Mouse (Mus musculus): ENCODE measurements at regions not wholly inside any gene's neighbourhood (a gene's known extent, or its start where the extent isn't known, plus 50 kb on each side); places are given as distances from the start of the nearest gene placed in this dataset.

DNA sequence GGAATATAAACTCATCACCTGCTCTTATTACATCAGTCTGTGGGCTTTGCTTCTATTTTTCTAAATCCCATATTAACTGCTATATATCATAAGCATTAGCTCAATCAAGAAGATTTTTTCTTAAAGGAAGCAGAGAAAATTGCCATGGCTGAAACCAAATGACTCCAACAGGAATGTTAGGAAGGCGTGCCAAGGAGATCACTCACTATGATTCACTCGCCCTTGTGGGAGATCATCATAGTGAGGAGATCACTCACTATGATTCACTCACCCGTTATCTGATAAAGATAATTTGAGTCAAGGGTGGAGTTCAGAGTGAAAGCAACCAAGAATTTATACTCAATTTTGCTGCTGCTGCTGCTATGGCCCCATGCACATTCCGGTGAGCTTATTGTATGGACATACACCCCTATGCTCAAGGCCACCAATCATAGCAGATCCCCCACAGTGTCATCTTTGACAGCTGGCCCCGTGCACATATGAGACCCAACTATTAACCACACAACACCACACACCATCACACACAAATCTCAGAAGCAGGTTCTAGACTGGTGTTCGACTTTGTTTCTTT lies 63.8 kb upstream of the Fer start:
- no peak for DNase-seq (ENCODE audit: low spot score in 2 of 2)

DNA sequence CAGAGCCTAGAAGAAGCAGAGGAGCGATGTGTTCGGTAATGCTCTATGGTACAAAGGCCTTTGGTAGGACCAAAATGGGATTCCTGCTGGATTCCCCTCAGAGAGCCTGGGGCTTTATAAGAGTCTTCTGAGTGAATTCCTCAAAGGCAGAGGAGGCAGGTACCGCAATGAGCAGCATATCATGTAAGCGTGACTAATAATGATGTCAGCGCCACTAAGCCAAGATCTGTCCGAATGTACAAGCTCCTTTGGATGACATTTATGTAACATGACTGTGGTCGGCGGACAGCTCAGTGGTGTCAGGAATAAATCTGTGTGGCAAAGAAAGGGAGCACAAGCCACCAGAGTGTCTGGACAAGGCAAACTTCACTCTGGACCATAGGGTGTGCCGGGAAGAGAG lies 61.5 kb upstream of the Fer start:
- no peak for DNase-seq (ENCODE audit: low spot score in 2 of 2)

DNA sequence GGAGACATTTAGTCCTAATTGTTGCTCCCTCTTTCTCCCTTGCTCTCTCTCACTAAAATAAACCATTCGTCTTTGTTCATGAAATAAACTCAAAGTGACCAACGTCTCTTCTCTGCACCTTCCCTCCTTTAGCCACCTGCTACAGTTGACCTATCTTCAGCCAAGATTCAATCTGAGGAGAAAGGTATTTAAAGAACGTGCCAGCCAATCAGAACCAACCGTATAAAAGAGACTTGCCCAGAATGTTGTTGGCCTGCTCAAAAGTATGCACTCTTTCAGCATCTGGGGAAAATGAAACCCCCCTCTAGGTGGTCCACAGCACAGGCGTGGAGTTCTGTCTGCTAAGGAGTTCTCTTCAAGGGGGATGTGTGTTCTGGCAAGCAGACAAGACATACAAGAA lies 60.0 kb upstream of the Fer start:
- no peak for DNase-seq (ENCODE audit: low spot score in 2 of 2)

DNA sequence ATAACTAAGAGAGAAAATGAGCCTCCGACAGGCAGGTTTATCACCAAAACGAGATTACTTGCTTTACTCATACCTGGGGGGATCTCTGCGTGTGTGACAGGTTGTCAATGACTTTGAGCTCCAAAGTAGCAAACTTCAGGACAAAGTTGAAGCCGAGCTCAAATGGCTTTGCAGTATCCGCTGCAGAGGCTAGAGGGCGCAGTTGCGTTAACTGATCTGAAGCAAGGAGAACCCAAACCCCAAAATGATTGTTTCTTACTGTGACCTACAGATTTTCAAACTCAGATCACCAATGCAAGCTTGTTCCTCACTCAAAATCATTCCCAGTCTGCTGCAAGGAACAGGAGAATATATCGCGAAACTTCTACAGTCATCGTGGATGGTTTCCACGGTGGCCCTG lies 59.3 kb upstream of the Fer start:
- DNase-seq (ENCODE audit: low spot score in 2 of 2) = peak; percentile 14 to 76

DNA sequence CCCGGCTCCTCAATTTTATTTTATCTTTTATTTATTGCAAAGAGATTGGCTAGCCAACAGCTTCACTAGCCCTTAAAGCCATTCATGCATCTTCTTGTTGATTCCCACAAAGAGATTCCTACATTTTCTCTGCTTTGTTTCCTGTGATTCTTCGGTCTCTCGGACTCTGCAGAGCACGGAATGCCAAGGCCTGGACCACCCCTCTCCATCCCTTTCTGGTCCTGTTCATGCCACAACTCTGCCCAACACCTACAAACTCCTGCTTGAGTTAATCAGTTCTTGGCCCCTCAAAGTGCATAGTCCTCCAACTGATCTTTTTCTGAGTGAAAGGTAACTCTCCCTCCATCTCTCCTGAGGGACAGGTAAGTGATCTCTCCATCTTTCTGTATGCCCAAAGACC lies 58.4 kb upstream of the Fer start:
- no peak for DNase-seq (ENCODE audit: low spot score in 2 of 2)

DNA sequence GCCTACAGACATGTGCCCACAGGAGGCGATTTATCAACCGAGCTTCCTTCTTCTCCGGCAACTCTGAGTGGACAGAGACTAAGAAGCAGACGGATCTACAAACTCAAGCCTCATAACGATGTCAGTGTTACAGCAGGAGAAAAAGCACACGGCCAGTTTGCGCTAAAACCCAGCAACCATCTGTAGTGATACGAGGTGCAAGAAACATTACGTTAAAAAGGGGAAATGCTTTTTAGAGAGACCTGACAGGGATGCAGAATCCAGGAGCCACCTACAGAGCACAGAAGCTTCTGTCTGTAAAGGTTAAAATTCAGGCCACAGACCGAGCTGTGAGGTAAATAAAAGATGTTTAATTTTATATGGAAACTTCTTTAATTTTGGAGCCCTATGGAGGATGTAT lies 56.5 kb upstream of the Fer start:
- DNase-seq (ENCODE audit: low spot score in 2 of 2) = no peak

DNA sequence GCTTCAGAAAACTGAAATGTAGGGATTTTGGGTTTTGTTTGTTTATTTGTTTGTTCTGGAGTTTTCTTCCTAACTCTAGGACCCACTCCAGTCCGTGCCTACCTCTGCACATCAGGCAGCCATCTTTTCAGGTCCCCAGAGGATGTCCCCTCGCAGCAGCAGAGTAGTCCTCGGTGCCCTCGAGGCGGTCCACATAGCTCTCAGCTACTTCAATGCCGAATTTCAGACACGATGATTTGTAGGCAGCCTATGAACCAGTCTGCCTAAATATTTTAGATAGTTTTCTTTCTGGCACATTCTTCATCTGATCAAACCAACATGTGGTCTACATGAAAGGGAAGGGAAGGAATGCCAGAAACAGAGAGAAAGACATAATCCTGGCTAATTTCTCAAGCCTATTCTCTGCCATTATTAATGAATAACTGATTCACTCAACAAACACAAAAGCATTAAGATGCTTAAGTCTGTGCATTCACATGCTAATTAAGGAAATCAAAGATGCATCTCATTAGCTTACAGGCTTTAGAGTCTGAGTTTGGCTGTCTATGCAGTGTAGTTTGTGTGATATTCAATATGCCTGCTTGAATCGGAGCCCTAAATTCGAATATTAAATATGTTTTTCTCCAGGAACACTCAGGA lies 55.2 kb upstream of the Fer start:
- DNase-seq (ENCODE audit: low spot score in 2 of 2) = no peak

DNA sequence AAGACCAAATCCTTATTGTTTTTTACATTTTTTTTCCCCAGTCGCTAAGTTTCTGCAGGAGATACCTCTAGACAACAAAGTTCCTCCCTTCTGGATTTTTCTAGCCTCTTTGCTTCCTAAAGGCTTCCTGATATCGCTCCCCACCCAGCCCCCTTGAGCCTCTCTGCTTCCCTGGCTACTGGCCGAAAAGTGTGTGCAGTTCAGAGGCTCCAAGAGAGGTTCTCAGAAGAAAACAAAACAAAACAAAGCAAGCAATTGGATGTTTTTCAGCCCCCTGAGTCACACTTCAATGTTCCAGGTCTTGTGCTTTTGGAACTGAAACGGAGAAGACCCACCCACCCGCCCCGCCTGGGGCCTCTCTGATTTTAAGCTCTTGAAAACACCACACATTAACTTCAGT lies 54.1 kb upstream of the Fer start:
- DNase-seq (ENCODE audit: low spot score in 2 of 2) = no peak

DNA sequence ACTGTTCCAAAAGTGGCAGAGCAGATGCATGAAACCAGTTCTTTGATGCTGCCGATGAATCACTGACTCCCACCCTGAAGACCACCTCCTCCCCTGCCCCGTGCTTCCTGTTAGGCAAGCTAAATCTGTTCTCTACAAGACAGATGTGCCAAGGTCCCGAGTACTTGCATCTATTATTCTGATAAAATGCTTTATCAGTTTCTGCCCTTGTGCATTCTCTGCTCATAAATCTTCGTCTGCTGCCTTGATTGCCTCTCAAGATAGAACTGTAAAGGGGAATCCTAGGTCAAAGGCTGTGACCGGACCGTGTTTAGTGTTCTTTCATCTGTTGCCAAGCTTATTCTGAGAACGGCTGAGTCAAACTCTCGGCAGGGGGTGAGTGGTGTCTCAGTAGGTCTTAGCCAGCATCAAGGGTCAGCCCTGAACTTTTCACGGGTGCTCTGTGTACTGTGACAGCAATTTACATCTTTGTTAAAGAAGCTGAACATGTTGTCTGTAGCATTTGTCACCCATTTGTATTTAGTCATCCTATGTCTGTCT lies 51.5 kb upstream of the Fer start:
- DNase-seq (ENCODE audit: low spot score in 2 of 2) = no peak

DNA sequence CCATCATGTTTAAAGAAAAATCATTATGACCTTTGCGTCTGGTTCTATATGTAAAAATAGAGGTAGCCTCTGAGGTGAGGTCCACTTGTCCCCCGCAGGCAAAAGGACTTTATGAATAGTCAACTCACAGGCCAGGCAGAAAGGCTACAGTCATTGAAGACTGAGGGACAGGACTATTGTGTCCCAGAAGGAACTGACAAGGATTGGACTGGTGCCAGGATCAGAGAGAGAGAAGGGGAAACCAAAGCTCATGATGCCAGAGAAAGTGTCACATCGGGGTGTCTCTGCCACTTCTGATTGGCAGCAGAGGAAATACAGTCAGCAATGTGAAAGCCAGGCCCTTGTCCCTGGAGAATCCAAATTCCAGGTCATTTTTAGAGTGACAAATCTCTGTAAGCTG lies 50.3 kb upstream of the Fer start:
- no peak for DNase-seq (ENCODE audit: low spot score in 2 of 2)

Measured in left cerebral cortex, adult 8-10 months (tissue).